Mouse (Mus musculus): Measurements from ENCODE around the gene Ptpn5.

The Ptpn5 gene

GRCm38 (mm10) chr7:47133331-47133730, at the start of gene Ptpn5:
Gene Ptpn5 (minus strand): TSS chr7:47133684.
- DNase-seq (ENCODE audit: low spot score), result no peak

- no peak for DNase-seq (ENCODE audit: low spot score)
These were observed 37.3 kb upstream of the Ptpn5 start for GRCm38 (mm10) chr7:47170814-47171213.

- no peak for DNase-seq (ENCODE audit: low spot score)
These were observed 31.5 kb upstream of the Ptpn5 start for GRCm38 (mm10) chr7:47165028-47165427.

- DNase-seq (ENCODE audit: low spot score), result no peak
These were observed 29.7 kb upstream of the Ptpn5 start for GRCm38 (mm10) chr7:47163203-47163602.

GRCm38 (mm10) chr7:47158451-47158850, 25.0 kb upstream of the Ptpn5 start:
- no peak for DNase-seq (ENCODE audit: low spot score)

GRCm38 (mm10) chr7:47157743-47158142, 24.3 kb upstream of the Ptpn5 start:
- no peak for DNase-seq (ENCODE audit: low spot score)

GRCm38 (mm10) chr7:47155849-47156248, 22.4 kb upstream of the Ptpn5 start:
- no peak for DNase-seq (ENCODE audit: low spot score)

- DNase-seq (ENCODE audit: low spot score), result no peak
These were observed 21.9 kb upstream of the Ptpn5 start for GRCm38 (mm10) chr7:47155396-47155795.

GRCm38 (mm10) chr7:47150420-47151061, 17.1 kb upstream of the Ptpn5 start:
- DNase-seq (ENCODE audit: low spot score), result peak; percentile 38

GRCm38 (mm10) chr7:47148298-47148697, 14.8 kb upstream of the Ptpn5 start:
- DNase-seq (ENCODE audit: low spot score), result no peak

GRCm38 (mm10) chr7:47146034-47146812, 12.7 kb upstream of the Ptpn5 start:
- peak; percentile 6 for DNase-seq (ENCODE audit: low spot score)

- no peak for DNase-seq (ENCODE audit: low spot score)
These were observed 10.8 kb upstream of the Ptpn5 start for GRCm38 (mm10) chr7:47144299-47144698.

GRCm38 (mm10) chr7:47139823-47140325, 6.4 kb upstream of the Ptpn5 start:
- DNase-seq (ENCODE audit: low spot score), result no peak

- DNase-seq (ENCODE audit: low spot score), result no peak
These were observed 1.1 kb upstream of the Ptpn5 start for GRCm38 (mm10) chr7:47134570-47134969.

GRCm38 (mm10) chr7:47132931-47133260, 588 bp downstream of the Ptpn5 start:
- DNase-seq (ENCODE audit: low spot score), result no peak

GRCm38 (mm10) chr7:47132180-47132930, 1.1 kb downstream of the Ptpn5 start:
- DNase-seq (ENCODE audit: low spot score), result no peak

GRCm38 (mm10) chr7:47131840-47132179, 1.7 kb downstream of the Ptpn5 start:
- DNase-seq (ENCODE audit: low spot score), result no peak

- no peak for DNase-seq (ENCODE audit: low spot score)
These were observed 2.2 kb downstream of the Ptpn5 start for GRCm38 (mm10) chr7:47131258-47131657.

GRCm38 (mm10) chr7:47122026-47122425, 11.5 kb downstream of the Ptpn5 start:
- DNase-seq (ENCODE audit: low spot score), result no peak

- no peak for DNase-seq (ENCODE audit: low spot score)
These were observed 16.8 kb downstream of the Ptpn5 start for GRCm38 (mm10) chr7:47116666-47117065.

- no peak for DNase-seq (ENCODE audit: low spot score)
These were observed 18.0 kb downstream of the Ptpn5 start for GRCm38 (mm10) chr7:47115491-47115890.

GRCm38 (mm10) chr7:47113383-47113782, 20.1 kb downstream of the Ptpn5 start:
- no peak for DNase-seq (ENCODE audit: low spot score)

- DNase-seq (ENCODE audit: low spot score), result no peak
These were observed 21.4 kb downstream of the Ptpn5 start for GRCm38 (mm10) chr7:47112036-47112435.

Measured in T-cell, adult 2 months (primary cell).